Mouse (Mus musculus) intestine, postnatal 0 days (tissue): ENCODE measurements around the gene Prg3. TPM values are rescaled to one million over a fixed set of nuclear protein-coding genes. Genes with fewer than 3 reads are reported as not detected.

Experiments
- ATAC-seq: fragments of 200-750 bp; cut with Nextera tagmentation; 2 replicates; pipeline ENCODE4 v1.8.0; 2017; ENCODE audit warnings: mild to moderate bottlenecking, moderate TSS enrichment, moderate library complexity
- H3K27ac ChIP-seq: fragments of 300-500 bp; sonication (generic); 2 replicates; pipeline ENCODE4 v1.5.1; 2014; ENCODE audit warnings: mild to moderate bottlenecking, low read depth, low read length, moderate library complexity
- H3K27me3 ChIP-seq: fragments of 300-500 bp; sonication (generic); replicated peaks from 2 replicates; pipeline ENCODE4 v1.6.1; 2014; ENCODE audit warnings: low read length, mixed read lengths; ENCODE audit not compliant: control insufficient read depth, insufficient read depth
- H3K36me3 ChIP-seq: fragments of 300-500 bp; sonication (generic); 2 replicates; pipeline ENCODE4 v1.6.1; 2014; ENCODE audit warnings: mild to moderate bottlenecking, moderate library complexity; ENCODE audit not compliant: control insufficient read depth, insufficient read depth
- H3K4me1 ChIP-seq: fragments of 300-500 bp; sonication (generic); replicated peaks from 2 replicates; pipeline ENCODE4 v1.6.1; 2014; ENCODE audit warnings: antibody characterized with exemption, low read length, mixed read lengths; ENCODE audit not compliant: control insufficient read depth, insufficient read depth
- H3K4me2 ChIP-seq: fragments of 300-500 bp; sonication (generic); replicated peaks from 2 replicates; pipeline ENCODE4 v1.6.1; 2014; ENCODE audit warnings: low read depth, mild to moderate bottlenecking, moderate library complexity
- H3K4me3 ChIP-seq: fragments of 300-500 bp; sonication (generic); 2 replicates; pipeline ENCODE4 v1.5.1; 2014; ENCODE audit warnings: low read depth, low read length
- H3K9ac ChIP-seq: fragments of 300-500 bp; sonication (generic); 2 replicates; pipeline ENCODE4 v1.6.1; 2014; ENCODE audit warnings: mild to moderate bottlenecking, low read depth, low read length
- H3K9me3 ChIP-seq: fragments of 300-500 bp; sonication (generic); 2 replicates; pipeline ENCODE4 v1.6.1; 2016; ENCODE audit warnings: mixed run types; ENCODE audit not compliant: control insufficient read depth
- CTCF ChIP-seq: sonication (generic); IDR thresholded peaks from 2 replicates; pipeline ENCODE4 v1.5.1; 2016; ENCODE audit warnings: low read depth, mild to moderate bottlenecking, control low read depth, antibody characterized with exemption, moderate library complexity
- WGBS: fragments of 180-500 bp; shearing (Covaris S2); extraction: QIAGEN DNeasy Blood & Tissue Kit; methylation state at CpG from one replicate; pipeline ENCODE4 v1.1.7; 2014; 5-methylcytosine and 5-hydroxymethylcytosine counted together
- polyA plus RNA-seq: library from polyadenylated mRNA; unstranded; fragments of >200 nt; fragmentation: Nextera tagmentation; extraction: Ambion mirVana; gene quantifications from 2 replicates; pipeline ENCODE4 v1.2.1, GENCODE M21; 2015

The Prg3 gene
- polyA plus RNA-seq, 1 experiment from 2014 or later, result not detected

GRCm38 (mm10) chr2:84967318-84967991 lies 20.6 kb upstream of the Prg3 start:
- H3K9me3 ChIP-seq, result no peaks in the 10 kb centered on the region
- H3K36me3 ChIP-seq, result no peaks in the 10 kb centered on the region
- 89% methylated on average over 5 of the region's 5 CpGs for WGBS
- no peak for TF ChIP-seq CTCF
- H3K4me1 ChIP-seq, result no peaks in the 10 kb centered on the region
- no peak overlapping the region for H3K4me3 ChIP-seq
- H3K9ac ChIP-seq, result no peak overlapping the region
- ATAC-seq, result no peak
- no peak overlapping the region for H3K4me2 ChIP-seq
- H3K27ac ChIP-seq, result no peak overlapping the region
- no peaks in the 10 kb centered on the region for H3K27me3 ChIP-seq

- H3K9ac ChIP-seq, result no peak overlapping the region
- no peaks in the 10 kb centered on the region for H3K9me3 ChIP-seq
- TF ChIP-seq CTCF, result no peak
- no peaks in the 10 kb centered on the region for H3K4me1 ChIP-seq
- 97% methylated on average over 2 of the region's 2 CpGs for WGBS
- no peaks in the 10 kb centered on the region for H3K36me3 ChIP-seq
- H3K27ac ChIP-seq, result no peak overlapping the region
- no peak for ATAC-seq
- H3K4me3 ChIP-seq, result no peak overlapping the region
- H3K27me3 ChIP-seq, result no peaks in the 10 kb centered on the region
- H3K4me2 ChIP-seq, result no peak overlapping the region
Measured at GRCm38 (mm10) chr2:84975580-84975979, 12.4 kb upstream of the Prg3 start.

GRCm38 (mm10) chr2:84980188-84980587 lies 7.8 kb upstream of the Prg3 start, which contains the start of gene Prg2:
Gene Prg2, plus strand, starts transcription at chr2:84980461.
- no peak for ATAC-seq
- H3K4me3 ChIP-seq, result no peak within 1 kb of the TSS
- no peaks in the 10 kb centered on the region for H3K4me1 ChIP-seq
- no peaks in the 10 kb centered on the region for H3K36me3 ChIP-seq
- no peak within 1 kb of the TSS for H3K9ac ChIP-seq
- no peak within 1 kb of the TSS for H3K4me2 ChIP-seq
- WGBS, result 60% methylated on average over 1 of the region's 1 CpGs
- no peak within 1 kb of the TSS for H3K27ac ChIP-seq
- no peaks in the 10 kb centered on the region for H3K9me3 ChIP-seq
- TF ChIP-seq CTCF, result no peak
- H3K27me3 ChIP-seq, result no peaks in the 10 kb centered on the region

GRCm38 (mm10) chr2:84996376-84996775 lies 8.4 kb downstream of the Prg3 start:
- no peak overlapping the region for H3K27ac ChIP-seq
- H3K4me3 ChIP-seq, result no peak overlapping the region
- no peaks in the 10 kb centered on the region for H3K9me3 ChIP-seq
- H3K27me3 ChIP-seq, result no peaks in the 10 kb centered on the region
- H3K4me1 ChIP-seq, result no peaks in the 10 kb centered on the region
- no peaks in the 10 kb centered on the region for H3K36me3 ChIP-seq
- TF ChIP-seq CTCF, result no peak
- no peak for ATAC-seq
- no peak overlapping the region for H3K4me2 ChIP-seq
- no peak overlapping the region for H3K9ac ChIP-seq
- 62% methylated on average over 2 of the region's 2 CpGs for WGBS

GRCm38 (mm10) chr2:84999486-85000181 lies 11.6 kb downstream of the Prg3 start:
- TF ChIP-seq CTCF, result no peak
- Histone ChIP-seq H3K4me1 (no peaks in the 10 kb centered on the region), H3K4me3 (no peak overlapping the region), H3K9ac (no peak overlapping the region), H3K4me2 (no peak overlapping the region), H3K9me3 (no peaks in the 10 kb centered on the region), H3K27ac (no peak overlapping the region), H3K27me3 (no peaks in the 10 kb centered on the region), H3K36me3 (no peaks in the 10 kb centered on the region)
- ATAC-seq, result no peak
- 53% methylated on average over 3 of the region's 3 CpGs for WGBS

- Histone ChIP-seq H3K27ac (no peak overlapping the region), H3K4me3 (no peak overlapping the region), H3K9ac (no peak overlapping the region), H3K27me3 (no peaks in the 10 kb centered on the region), H3K4me1 (no peaks in the 10 kb centered on the region), H3K9me3 (no peaks in the 10 kb centered on the region), H3K4me2 (no peak overlapping the region), H3K36me3 (no peaks in the 10 kb centered on the region)
- TF ChIP-seq CTCF, result no peak
- ATAC-seq, result no peak
- WGBS, result 59% methylated on average over 13 of the region's 13 CpGs
Measured at GRCm38 (mm10) chr2:85001497-85001896, 13.5 kb downstream of the Prg3 start.
